Mouse (Mus musculus) lung, postnatal 0 days (tissue): Measurements from ENCODE around the gene Efnb1.

Experiments used
- CTCF ChIP-seq: IDR thresholded peaks from 2 replicates; pipeline ENCODE4 v1.5.1; 2016; ENCODE audit warnings: antibody characterized with exemption, mild to moderate bottlenecking
- EP300 ChIP-seq: IDR thresholded peaks from 2 replicates; pipeline ENCODE4 v1.6.1; 2016; ENCODE audit warnings: antibody characterized with exemption, mild to moderate bottlenecking, control low read depth

- TF ChIP-seq CTCF, result no peak
- no peak for TF ChIP-seq EP300
Measured at GRCm38 (mm10) chrX:99136431-99136966, 569 bp downstream of the Efnb1 start.
